Mouse (Mus musculus): ENCODE results near the gene Amigo2. TPM values are rescaled to one million over a fixed set of nuclear protein-coding genes. Genes with fewer than 3 reads are reported as not detected.
A peak's percentile ranks its signal among the peaks of the same experiment; 100 is the strongest.

Gene Amigo2
- polyA plus RNA-seq, 1 experiment from 2014 or later = 3.3 TPM

- no peak for DNase-seq (ENCODE audit: low spot score)
- 68% methylated on average over 9 of the region's 9 CpGs for WGBS
- no peak overlapping the region for H3K4me3 ChIP-seq
- H3K9me3 ChIP-seq = no peaks in the 10 kb centered on the region
- H3K27ac ChIP-seq (replicated peaks) = peak overlapping the region; percentile 19; the same call in 1 of the 2 replicates
- no peaks in the 10 kb centered on the region for H3K27me3 ChIP-seq (replicated peaks; ENCODE audit: low read depth, poor library complexity, severe bottlenecking)
- H3K36me3 ChIP-seq (replicated peaks) = no peaks in the 10 kb centered on the region
- H3K4me1 ChIP-seq = peaks cover 28% of the 10 kb centered on the region
Measured at GRCm38 (mm10) chr15:97280776-97281175, 33.7 kb upstream of the Amigo2 start.

GRCm38 (mm10) chr15:97280131-97280530, 33.0 kb upstream of the Amigo2 start:
- WGBS = 87% methylated on average over 8 of the region's 8 CpGs
- no peak for DNase-seq (ENCODE audit: low spot score)
- no peaks in the 10 kb centered on the region for H3K27me3 ChIP-seq (replicated peaks; ENCODE audit: low read depth, poor library complexity, severe bottlenecking)
- no peak overlapping the region for H3K4me3 ChIP-seq
- no peaks in the 10 kb centered on the region for H3K9me3 ChIP-seq
- H3K27ac ChIP-seq (replicated peaks) = no peak overlapping the region
- no peaks in the 10 kb centered on the region for H3K36me3 ChIP-seq (replicated peaks)
- peaks cover 28% of the 10 kb centered on the region for H3K4me1 ChIP-seq

DNA sequence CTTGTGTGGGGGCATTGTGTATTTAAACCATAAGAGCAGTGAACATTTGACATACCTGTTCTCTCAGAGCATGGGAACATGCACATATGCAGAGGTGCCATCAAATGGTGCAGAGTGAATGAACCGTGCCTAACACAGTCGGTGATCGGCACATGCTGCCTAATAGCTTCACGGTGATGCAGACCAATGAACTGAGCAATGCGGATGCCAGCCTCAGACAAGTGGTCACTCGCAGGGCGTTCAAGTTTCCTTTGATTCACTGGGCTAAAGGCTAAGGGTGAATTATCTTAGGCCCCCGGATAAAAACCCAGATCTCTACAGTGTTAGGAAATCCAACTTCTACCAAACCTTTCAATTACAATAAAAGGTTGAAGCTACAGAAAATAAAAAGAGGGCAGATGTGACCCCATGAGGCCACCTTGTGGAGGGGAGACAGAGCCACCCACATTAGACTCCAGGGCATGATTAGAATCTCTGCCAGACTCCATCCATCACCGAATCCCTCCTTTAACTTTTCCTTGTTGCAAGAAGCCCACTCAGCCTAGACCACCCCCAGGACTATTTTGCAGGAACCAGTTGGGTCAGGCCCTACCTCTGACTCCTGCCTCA, 31.4 kb upstream of the Amigo2 start:
- Histone ChIP-seq H3K4me1 (peaks cover 28% of the 10 kb centered on the region), H3K9me3 (no peaks in the 10 kb centered on the region), H3K4me3 (no peak overlapping the region), H3K27me3 (replicated peaks; ENCODE audit: low read depth, poor library complexity, severe bottlenecking) (no peaks in the 10 kb centered on the region), H3K27ac (replicated peaks) (no peak overlapping the region), H3K36me3 (replicated peaks) (no peaks in the 10 kb centered on the region)
- no peak for DNase-seq (ENCODE audit: low spot score)
- WGBS = 88% methylated on average over 9 of the region's 9 CpGs

DNA sequence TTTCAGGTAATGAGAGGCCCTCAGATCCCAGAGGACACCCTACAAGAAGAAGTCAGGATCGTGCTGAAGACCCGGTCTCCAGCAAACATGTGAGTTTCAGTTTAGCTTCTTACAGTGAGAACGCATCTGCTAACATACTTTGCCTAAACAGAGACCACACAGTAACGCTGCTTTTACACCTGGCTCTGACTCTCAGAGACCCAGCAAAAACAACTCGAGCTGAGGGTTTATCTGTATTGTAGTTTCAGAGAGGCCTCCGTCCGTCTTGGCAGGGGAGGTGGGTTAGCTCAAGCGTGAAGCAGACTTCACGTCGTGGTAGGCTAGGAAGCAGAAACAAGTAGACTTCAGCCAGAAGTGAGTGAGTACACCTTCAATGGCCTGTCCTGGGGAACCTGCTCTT, 30.2 kb upstream of the Amigo2 start:
- H3K4me3 ChIP-seq = no peak overlapping the region
- peaks cover 29% of the 10 kb centered on the region for H3K4me1 ChIP-seq
- no peak overlapping the region for H3K27ac ChIP-seq (replicated peaks)
- no peaks in the 10 kb centered on the region for H3K36me3 ChIP-seq (replicated peaks)
- DNase-seq (ENCODE audit: low spot score) = peak; percentile 7
- H3K27me3 ChIP-seq (replicated peaks; ENCODE audit: low read depth, poor library complexity, severe bottlenecking) = no peaks in the 10 kb centered on the region
- WGBS = 80% methylated on average over 10 of the region's 10 CpGs
- no peaks in the 10 kb centered on the region for H3K9me3 ChIP-seq

DNA sequence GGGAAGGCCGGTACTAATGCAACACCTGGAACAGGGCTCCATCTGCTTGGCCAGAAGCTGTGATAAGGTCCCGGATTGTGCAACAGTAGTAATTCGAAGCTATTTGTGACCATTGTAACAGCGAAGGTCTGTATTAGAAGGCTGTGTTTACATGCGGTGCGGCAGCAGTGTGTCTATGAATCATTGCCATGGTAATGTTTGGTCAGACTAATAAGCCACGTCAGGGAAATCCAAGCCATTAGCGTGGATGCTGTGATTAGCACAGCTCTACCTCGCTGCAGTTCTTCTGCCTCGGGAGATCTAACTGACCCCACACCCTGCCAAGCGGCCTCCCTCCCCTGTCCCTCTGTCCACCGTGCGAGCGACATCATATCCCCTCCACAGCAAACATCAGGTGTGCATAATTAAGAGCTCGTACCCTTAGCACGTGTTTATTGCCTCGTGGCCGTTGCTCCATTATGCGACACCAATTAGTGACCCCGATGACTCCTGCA, 29.6 kb upstream of the Amigo2 start:
- Histone ChIP-seq H3K9me3 (no peaks in the 10 kb centered on the region), H3K4me3 (no peak overlapping the region), H3K27ac (replicated peaks) (no peak overlapping the region), H3K4me1 (peaks cover 29% of the 10 kb centered on the region), H3K27me3 (replicated peaks; ENCODE audit: low read depth, poor library complexity, severe bottlenecking) (no peaks in the 10 kb centered on the region), H3K36me3 (replicated peaks) (no peaks in the 10 kb centered on the region)
- peak; percentile 11 for DNase-seq (ENCODE audit: low spot score)
- 47% methylated on average over 20 of the region's 20 CpGs for WGBS

- Histone ChIP-seq H3K36me3 (replicated peaks) (no peaks in the 10 kb centered on the region), H3K9me3 (no peaks in the 10 kb centered on the region), H3K27ac (replicated peaks) (no peak overlapping the region), H3K4me1 (peaks cover 26% of the 10 kb centered on the region), H3K27me3 (replicated peaks; ENCODE audit: low read depth, poor library complexity, severe bottlenecking) (no peaks in the 10 kb centered on the region), H3K4me3 (no peak overlapping the region)
- WGBS = 89% methylated on average over 12 of the region's 12 CpGs
- DNase-seq (ENCODE audit: low spot score) = peak; percentile 2
Measured at GRCm38 (mm10) chr15:97275626-97276395, 28.7 kb upstream of the Amigo2 start.

- Histone ChIP-seq H3K27me3 (replicated peaks; ENCODE audit: low read depth, poor library complexity, severe bottlenecking) (no peaks in the 10 kb centered on the region), H3K4me3 (no peak overlapping the region), H3K9me3 (no peaks in the 10 kb centered on the region), H3K27ac (replicated peaks) (no peak overlapping the region), H3K36me3 (replicated peaks) (no peaks in the 10 kb centered on the region), H3K4me1 (peaks cover 18% of the 10 kb centered on the region)
- 82% methylated on average over 3 of the region's 3 CpGs for WGBS
- DNase-seq (ENCODE audit: low spot score) = no peak
Measured at GRCm38 (mm10) chr15:97272831-97273230, 25.7 kb upstream of the Amigo2 start.

GRCm38 (mm10) chr15:97271985-97272697, 25.1 kb upstream of the Amigo2 start:
- Histone ChIP-seq H3K36me3 (replicated peaks) (no peaks in the 10 kb centered on the region), H3K27ac (replicated peaks) (no peak overlapping the region), H3K27me3 (replicated peaks; ENCODE audit: low read depth, poor library complexity, severe bottlenecking) (no peaks in the 10 kb centered on the region), H3K4me1 (peaks cover 15% of the 10 kb centered on the region), H3K9me3 (no peaks in the 10 kb centered on the region), H3K4me3 (no peak overlapping the region)
- 63% methylated on average over 7 of the region's 7 CpGs for WGBS
- DNase-seq (ENCODE audit: low spot score) = no peak

- H3K9me3 ChIP-seq = no peaks in the 10 kb centered on the region
- WGBS = 77% methylated on average over 8 of the region's 8 CpGs
- H3K4me3 ChIP-seq = no peak overlapping the region
- H3K27me3 ChIP-seq (replicated peaks; ENCODE audit: low read depth, poor library complexity, severe bottlenecking) = no peaks in the 10 kb centered on the region
- no peaks in the 10 kb centered on the region for H3K36me3 ChIP-seq (replicated peaks)
- peaks cover 6% of the 10 kb centered on the region for H3K4me1 ChIP-seq
- no peak overlapping the region for H3K27ac ChIP-seq (replicated peaks)
- DNase-seq (ENCODE audit: low spot score) = no peak
Measured at GRCm38 (mm10) chr15:97267094-97267695, 20.1 kb upstream of the Amigo2 start.

DNA sequence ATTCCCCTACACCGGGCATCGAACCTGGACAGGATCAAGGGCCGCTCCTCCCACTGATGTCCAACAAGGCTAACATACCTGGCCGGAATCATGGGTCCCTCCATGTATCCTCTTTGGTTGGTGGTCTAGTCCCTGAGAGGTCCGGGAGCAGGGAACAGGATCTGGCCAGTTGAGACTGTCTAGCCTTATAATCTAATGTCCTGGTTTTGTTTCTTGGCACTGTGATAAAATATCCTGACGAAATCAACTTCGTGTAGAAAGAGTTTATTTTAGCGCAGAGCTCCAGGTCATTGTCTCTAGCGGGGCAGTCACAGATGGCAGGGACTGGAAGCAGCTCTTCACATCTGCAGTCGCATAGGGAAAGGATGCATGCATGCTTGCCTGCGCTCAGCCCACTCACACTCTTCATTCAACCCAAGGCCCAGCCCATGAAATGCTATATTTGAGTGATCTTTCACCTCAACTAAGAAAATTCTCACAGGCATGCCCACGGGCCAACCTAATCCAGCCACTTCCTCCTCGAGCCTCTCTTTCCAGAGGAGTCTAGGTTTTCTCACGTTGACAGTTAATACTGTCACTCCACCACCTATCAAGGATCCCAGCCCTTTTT, 19.3 kb upstream of the Amigo2 start:
- Histone ChIP-seq H3K4me1 (peaks cover 8% of the 10 kb centered on the region; the same call in 1 of the 2 replicates), H3K27me3 (replicated peaks; ENCODE audit: low read depth, poor library complexity, severe bottlenecking) (no peaks in the 10 kb centered on the region), H3K4me3 (no peak overlapping the region), H3K27ac (replicated peaks) (no peak overlapping the region), H3K9me3 (no peaks in the 10 kb centered on the region), H3K36me3 (replicated peaks) (no peaks in the 10 kb centered on the region)
- WGBS = 83% methylated on average over 14 of the region's 14 CpGs
- DNase-seq (ENCODE audit: low spot score) = no peak

DNA sequence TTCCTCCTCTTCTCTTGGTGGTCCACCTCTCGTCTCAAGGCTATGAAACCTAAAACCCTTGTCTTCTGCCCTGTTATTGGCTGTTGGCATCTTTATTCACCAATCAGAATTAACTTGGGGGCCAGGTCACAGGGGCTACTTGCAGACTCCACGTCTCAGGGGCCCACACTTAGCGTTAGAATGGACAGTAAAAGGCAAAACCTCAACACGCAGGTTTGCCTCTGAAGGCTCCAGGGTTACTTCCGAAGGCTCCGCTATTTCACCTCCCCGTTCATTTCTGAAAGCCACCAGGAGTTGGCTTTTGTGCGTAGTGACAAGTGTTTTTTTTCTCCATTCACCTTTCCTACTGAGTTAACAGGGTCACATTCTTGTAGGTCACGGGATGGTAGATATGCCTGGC, 15.2 kb upstream of the Amigo2 start:
- Histone ChIP-seq H3K27ac (replicated peaks) (no peak overlapping the region), H3K36me3 (replicated peaks) (no peaks in the 10 kb centered on the region), H3K27me3 (replicated peaks; ENCODE audit: low read depth, poor library complexity, severe bottlenecking) (no peaks in the 10 kb centered on the region), H3K4me3 (no peak overlapping the region), H3K9me3 (no peaks in the 10 kb centered on the region), H3K4me1 (peaks cover 9% of the 10 kb centered on the region; the same call in 1 of the 2 replicates)
- WGBS = 65% methylated on average over 9 of the region's 9 CpGs
- no peak for DNase-seq (ENCODE audit: low spot score)
